Mouse (Mus musculus) mesoderm, embryonic 11.5 days (tissue): ENCODE measurements around the gene BC035947.
A peak's percentile ranks its signal among the peaks of the same experiment; 100 is the strongest.
"Not testable (repeated sequence)": the region's sequence is repeated elsewhere in the genome, so short reads cannot be mapped to it uniquely, and the experiment has no call there.

ENCODE experiments used
- DNase-seq: peaks from one replicate; pipeline ENCODE4 v3.0.0-alpha.2; 2012; ENCODE audit warnings: low read depth, low spot score

BC035947 gene

GRCm38 (mm10) chr1:78511621-78512160 lies at the start of gene BC035947:
BC035947 (minus strand) TSS chr1:78512158.
- peak; percentile 35 for DNase-seq

GRCm38 (mm10) chr1:78554012-78554666 lies 42.2 kb upstream of the BC035947 start:
- no peak for DNase-seq

GRCm38 (mm10) chr1:78548961-78549360 lies 37.0 kb upstream of the BC035947 start:
- no peak for DNase-seq

- DNase-seq, result no peak
These were observed 34.3 kb upstream of the BC035947 start for GRCm38 (mm10) chr1:78546258-78546657.

- not testable (repeated sequence) for DNase-seq
These were observed 31.7 kb upstream of the BC035947 start for GRCm38 (mm10) chr1:78543631-78544030.

GRCm38 (mm10) chr1:78539166-78539565 lies 27.2 kb upstream of the BC035947 start:
- DNase-seq, result no peak

- no peak for DNase-seq
These were observed 26.4 kb upstream of the BC035947 start for GRCm38 (mm10) chr1:78538396-78538795.

- peak; percentile 63 for DNase-seq
These were observed 25.6 kb upstream of the BC035947 start for GRCm38 (mm10) chr1:78537494-78538010.

- DNase-seq, result peak; percentile 78
These were observed 24.6 kb upstream of the BC035947 start for GRCm38 (mm10) chr1:78536310-78537164.

- DNase-seq, result no peak
These were observed 22.6 kb upstream of the BC035947 start for GRCm38 (mm10) chr1:78534428-78535150.

GRCm38 (mm10) chr1:78532184-78532800 lies 20.3 kb upstream of the BC035947 start:
- DNase-seq, result no peak

- no peak for DNase-seq
These were observed 18.7 kb upstream of the BC035947 start for GRCm38 (mm10) chr1:78530500-78531215.

- DNase-seq, result no peak
These were observed 17.1 kb upstream of the BC035947 start for GRCm38 (mm10) chr1:78529011-78529410.

- DNase-seq, result no peak
These were observed 16.4 kb upstream of the BC035947 start for GRCm38 (mm10) chr1:78528356-78528755.

- DNase-seq, result peak; percentile 76
These were observed 13.4 kb upstream of the BC035947 start for GRCm38 (mm10) chr1:78525189-78525886.

GRCm38 (mm10) chr1:78518907-78519306 lies 6.9 kb upstream of the BC035947 start:
- DNase-seq, result no peak

- no peak for DNase-seq
These were observed 798 bp upstream of the BC035947 start for GRCm38 (mm10) chr1:78512756-78513155.

- no peak for DNase-seq
These were observed 1.1 kb downstream of the BC035947 start, which contains the start of gene Mogat1 for GRCm38 (mm10) chr1:78510862-78511261. Mogat1 (plus strand) TSS chr1:78510991.

- DNase-seq, result no peak
These were observed 4.8 kb downstream of the BC035947 start for GRCm38 (mm10) chr1:78507137-78507536.

GRCm38 (mm10) chr1:78502527-78502926 lies 9.4 kb downstream of the BC035947 start:
- DNase-seq, result no peak
